Mouse (Mus musculus) ovary, postnatal 36 days (tissue): ENCODE results near the gene Itsn1.
A peak's percentile ranks its signal among the peaks of the same experiment; 100 is the strongest.

ENCODE experiments used
- DNase-seq: peaks from one replicate; pipeline ENCODE4 v3.0.0; 2022; ENCODE audit warnings: low spot score, mixed read lengths

Itsn1 gene

GRCm38 (mm10) chr16:91905987-91906386 lies 176.9 kb downstream of the Itsn1 start:
- no peak for DNase-seq

DNA sequence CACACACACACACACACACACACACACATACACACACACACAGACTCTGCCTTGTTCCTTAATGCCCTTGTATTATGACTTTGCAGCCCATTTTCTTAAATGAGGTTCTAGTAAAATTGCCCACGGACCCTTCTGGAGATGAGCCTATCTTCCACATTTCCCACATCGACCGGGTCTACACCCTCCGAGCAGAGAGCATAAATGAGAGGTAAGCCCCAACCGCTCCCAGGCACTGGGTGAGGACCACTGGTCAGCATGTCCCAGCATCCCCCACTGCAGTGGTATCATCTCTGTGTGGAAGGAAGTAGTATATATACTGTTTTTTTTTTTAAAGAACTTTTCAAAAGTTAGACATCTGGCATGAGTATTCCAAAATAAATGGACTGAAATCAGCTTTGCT lies 177.6 kb downstream of the Itsn1 start:
- DNase-seq: no peak

DNA sequence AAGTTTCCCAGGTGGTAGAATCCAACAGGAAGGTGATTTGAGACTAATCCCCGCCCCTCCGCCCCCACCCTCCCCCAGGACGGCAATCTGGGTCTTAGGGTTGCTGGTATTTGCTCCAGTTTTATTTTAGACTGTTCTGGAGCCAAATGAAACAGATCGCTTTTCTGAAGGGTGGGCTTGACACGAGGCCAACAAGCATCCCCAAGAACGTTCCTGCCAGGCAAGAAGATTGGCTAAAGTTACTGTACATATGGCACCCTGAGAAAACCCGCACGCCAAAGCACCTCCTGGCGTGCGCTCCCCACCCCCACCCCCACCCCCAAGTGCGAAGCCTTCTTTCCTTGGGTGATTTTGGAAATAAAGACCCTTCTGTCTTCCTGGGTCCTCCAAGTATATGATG lies 178.1 kb downstream of the Itsn1 start:
- DNase-seq: no peak

GRCm38 (mm10) chr16:91909569-91910335 lies 180.7 kb downstream of the Itsn1 start:
- DNase-seq: no peak

GRCm38 (mm10) chr16:91917631-91918096 lies 188.6 kb downstream of the Itsn1 start:
- peak; percentile 86 for DNase-seq

GRCm38 (mm10) chr16:91918461-91918860 lies 189.4 kb downstream of the Itsn1 start:
- peak; percentile 83 for DNase-seq

DNA sequence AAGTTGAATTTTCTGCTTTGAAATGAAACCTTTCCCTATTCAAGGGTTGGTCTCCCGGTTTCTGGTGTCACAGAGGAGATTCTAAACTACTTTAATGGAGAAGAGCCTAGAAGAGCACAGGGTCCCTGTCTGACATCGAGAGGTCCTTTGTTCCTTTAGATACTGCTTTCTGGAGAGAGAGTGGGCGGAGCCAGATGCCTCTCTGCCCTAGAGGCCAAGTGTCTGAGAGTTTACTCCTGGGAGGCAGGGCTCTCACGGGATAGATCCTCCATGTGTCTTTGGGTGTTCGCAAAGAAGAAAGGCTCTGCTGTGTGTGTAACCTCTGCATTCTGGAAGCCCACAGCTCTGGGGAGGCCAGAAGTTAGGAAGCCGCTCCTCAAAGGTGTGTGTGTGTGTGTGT lies 190.0 kb downstream of the Itsn1 start:
- DNase-seq: peak; percentile 50

DNA sequence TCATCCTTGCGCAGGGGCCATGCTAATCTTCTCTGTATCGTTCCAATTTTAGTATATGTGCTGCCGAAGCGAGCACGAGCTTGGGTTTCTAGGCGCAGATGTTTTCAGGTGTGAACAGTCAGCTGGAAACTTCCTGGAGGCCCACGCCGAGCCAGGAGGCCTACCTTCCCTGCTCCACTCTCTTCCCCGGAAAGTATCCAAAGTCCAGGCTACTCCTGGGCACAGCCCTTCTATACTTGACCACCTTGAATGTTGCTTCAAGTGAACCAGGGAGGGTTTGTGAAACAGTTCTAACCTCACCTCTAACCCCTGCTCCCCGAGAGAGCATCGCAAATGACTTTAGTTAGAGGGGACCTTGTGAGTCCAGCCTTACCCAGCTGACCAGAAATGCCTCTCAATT lies 192.3 kb downstream of the Itsn1 start:
- DNase-seq: no peak

DNA sequence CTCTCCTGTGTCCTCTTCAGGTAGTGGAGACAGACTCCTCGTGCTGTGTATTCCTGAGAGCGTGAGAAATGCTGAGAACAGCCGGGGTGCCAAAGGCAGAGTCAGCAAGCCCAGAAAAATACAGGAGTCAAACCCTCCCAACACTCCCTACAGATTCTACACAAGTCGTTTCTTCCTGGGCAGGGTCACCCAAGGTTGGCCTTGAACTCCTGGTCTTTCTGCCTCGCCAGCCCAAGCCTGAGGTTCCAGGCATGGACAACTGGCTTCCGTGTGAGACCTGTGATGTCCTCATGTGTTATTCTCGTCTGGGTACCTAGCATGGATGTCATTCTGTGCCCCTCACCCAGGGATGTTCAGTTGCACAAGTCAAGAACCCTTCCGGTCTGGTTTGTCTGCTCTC lies 193.9 kb downstream of the Itsn1 start:
- no peak for DNase-seq

DNA sequence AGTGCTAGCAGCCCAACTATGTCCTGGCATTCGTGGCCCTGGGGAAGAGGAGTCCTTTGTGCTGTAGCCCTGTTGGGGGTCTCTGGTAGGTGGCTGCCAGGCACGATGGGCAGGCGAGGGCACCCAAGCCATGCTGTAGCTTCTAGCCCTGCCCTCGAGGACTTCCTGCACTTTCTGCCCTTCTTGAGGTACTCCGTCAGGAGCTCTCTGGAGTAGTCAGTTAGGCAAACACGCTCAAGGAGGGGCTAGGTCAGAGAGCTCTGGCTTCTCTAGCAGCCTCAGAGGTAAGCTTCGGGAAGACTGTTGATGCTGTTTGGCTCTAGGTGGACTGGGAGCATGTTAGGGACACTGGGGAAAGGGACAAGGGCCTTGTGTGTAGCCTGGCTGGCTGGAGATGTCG lies 195.3 kb downstream of the Itsn1 start:
- no peak for DNase-seq

DNA sequence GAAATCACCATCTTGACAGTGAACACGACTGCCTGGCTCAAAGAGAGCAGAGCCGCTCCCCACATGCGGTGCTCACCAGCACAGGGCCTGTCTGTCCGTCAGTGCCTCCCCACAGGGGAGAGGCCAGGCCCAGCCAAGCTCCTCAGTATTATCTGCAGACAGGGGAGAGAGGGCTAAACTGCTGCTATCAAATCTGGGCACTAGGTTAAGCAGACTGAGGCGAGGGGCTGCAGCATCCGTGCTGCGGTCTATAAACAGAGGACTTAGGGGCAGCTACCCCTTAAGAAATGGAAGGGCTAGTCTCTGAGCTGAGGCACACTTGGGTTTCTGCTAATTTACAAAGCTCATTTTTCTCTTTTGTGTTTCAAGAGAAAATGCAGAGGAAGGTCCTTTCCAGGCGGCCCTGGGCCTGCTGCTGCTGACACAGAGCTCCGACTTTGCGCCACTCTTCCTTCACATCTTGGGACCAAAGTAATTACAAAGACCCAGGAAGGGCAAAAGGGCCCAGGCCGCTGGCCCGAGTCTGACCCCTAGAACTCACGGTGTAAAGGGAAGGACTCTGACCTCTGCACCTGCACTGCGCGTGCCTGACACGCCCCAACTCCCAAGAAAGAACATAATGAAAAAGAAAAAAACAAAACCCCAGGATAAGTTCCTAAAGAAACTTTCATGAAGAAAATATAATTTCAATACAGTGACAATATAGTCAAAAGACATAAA lies 199.0 kb downstream of the Itsn1 start:
- DNase-seq: no peak

GRCm38 (mm10) chr16:91931078-91932013 lies 202.3 kb downstream of the Itsn1 start:
- peak; percentile 89 for DNase-seq

DNA sequence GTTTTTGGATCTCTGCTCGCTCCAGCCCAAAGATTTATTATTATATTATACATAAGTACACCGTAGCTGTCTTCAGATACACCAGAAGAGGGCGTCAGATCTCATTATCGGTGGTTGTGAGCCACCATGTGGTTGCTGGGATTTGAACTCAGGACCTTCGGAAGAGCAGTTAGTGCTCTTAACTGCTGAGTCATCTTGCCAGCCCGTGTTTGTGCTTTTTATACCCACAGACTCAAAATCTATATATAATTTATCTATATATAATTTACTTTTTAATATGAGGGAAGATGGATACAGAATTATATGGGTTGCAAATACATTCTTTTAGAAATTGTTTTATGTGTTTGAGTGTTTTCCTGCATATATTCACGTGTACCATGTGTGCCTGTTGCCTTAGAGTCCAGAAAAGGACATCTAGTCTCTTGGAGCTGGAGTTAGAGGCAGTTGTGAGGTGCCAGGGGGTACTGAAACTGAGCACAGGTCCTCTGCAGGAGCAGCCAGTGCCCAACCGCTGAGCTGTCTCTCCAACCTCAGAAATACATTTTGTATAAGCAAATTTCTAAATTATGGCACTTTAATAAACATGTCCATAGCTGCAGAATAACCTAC lies 203.1 kb downstream of the Itsn1 start:
- DNase-seq: no peak

GRCm38 (mm10) chr16:91932843-91933518 lies 203.9 kb downstream of the Itsn1 start:
- no peak for DNase-seq

DNA sequence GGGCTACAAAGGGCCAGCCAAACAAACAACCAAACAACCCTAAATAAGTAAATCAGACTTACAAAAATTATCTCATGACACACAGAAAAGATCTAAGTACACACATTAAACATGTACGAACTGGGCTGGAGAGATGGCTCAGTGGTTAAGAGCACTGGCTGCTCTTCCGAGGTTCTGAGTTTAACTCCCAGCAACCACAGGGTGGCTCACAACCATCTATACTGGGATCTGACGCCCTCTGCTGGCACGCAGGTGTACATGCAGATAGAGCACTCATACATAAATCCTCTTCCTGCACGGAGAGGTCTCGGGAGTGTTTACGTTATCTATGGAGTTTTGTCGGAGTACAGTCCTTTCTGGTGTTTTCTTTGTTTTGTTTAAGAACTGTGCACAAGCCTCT lies 206.0 kb downstream of the Itsn1 start:
- no peak for DNase-seq

DNA sequence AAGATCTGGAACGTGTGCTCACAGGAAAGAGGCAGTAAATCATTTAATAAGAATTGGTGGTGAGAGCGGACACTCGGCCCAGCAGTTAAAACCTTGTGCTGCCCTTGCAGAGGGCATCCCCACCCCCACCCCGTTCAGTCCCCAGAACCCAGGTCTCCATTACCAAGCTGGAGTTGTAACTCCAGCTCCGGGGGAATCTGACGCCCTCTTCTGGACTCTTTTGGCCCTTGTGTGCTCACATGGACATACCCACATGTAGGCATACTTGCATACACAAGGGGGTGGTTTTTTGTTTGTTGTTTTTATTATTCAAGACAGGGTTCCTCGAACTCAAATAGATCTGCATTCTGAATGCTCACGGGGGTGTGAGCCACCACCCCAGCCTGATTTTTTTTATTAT lies 206.6 kb downstream of the Itsn1 start:
- DNase-seq: no peak

- peak; percentile 77 for DNase-seq
Measured at GRCm38 (mm10) chr16:91936340-91937030, 207.4 kb downstream of the Itsn1 start.

- DNase-seq: no peak
Measured at GRCm38 (mm10) chr16:91937281-91937680, 208.2 kb downstream of the Itsn1 start.

DNA sequence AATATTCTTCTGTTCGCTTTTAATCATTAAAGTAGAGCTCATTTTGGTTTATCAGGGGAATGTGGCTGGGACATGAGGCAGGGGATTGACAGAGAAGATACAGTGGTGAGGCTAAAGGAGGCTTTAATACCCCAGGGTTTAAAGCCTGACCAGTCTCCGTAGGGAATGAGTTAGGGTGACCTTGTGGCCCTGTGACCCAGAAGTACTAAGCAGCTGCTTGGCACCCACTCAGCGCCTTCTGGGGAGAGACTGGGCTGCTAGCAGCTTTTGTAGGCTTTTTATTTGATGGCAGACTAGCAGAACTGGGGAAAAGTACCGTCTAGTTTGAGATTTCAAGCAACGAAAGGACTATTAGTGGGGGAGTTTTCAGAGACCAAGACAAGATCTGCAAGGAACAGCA lies 209.1 kb downstream of the Itsn1 start:
- no peak for DNase-seq

GRCm38 (mm10) chr16:91940726-91941125 lies 211.6 kb downstream of the Itsn1 start:
- DNase-seq: no peak

- DNase-seq: no peak
Measured at GRCm38 (mm10) chr16:91942201-91942600, 213.1 kb downstream of the Itsn1 start.
